Mouse (Mus musculus): Measurements from ENCODE around the gene Tbx3. TPM values are rescaled to one million over a fixed set of nuclear protein-coding genes. Genes with fewer than 3 reads are reported as not detected.

Gene Tbx3
- polyA plus RNA-seq, 1 experiment from 2014 or later, result 44.1 TPM

- H3K27me3 ChIP-seq (replicated peaks; ENCODE audit: control insufficient read depth, insufficient read depth, low read length), result no peaks in the 10 kb centered on the region
- no peaks in the 10 kb centered on the region for H3K36me3 ChIP-seq (ENCODE audit: control insufficient read depth, insufficient read depth, low read length)
- DNase-seq (ENCODE audit: low spot score) (no peak), ATAC-seq (replicated peaks; ENCODE audit: low FRiP score, low TSS enrichment, low read depth) (no peak)
- H3K9ac ChIP-seq (ENCODE audit: low read length), result no peak overlapping the region
- no peak overlapping the region for H3K27ac ChIP-seq (ENCODE audit: low read depth)
- no peak overlapping the region for H3K4me2 ChIP-seq (ENCODE audit: low read length)
- H3K9me3 ChIP-seq (ENCODE audit: control insufficient read depth, low read length), result no peaks in the 10 kb centered on the region
- H3K4me1 ChIP-seq (replicated peaks; ENCODE audit: control insufficient read depth, insufficient read depth, low read length), result no peaks in the 10 kb centered on the region; the same call in 1 of the 2 replicates
- no peak overlapping the region for H3K4me3 ChIP-seq (ENCODE audit: low read depth, low read length)
- 46% methylated on average over 2 of the region's 2 CpGs for WGBS
These were observed 35.6 kb upstream of the Tbx3 start for GRCm38 (mm10) chr5:119634861-119635260.

DNA sequence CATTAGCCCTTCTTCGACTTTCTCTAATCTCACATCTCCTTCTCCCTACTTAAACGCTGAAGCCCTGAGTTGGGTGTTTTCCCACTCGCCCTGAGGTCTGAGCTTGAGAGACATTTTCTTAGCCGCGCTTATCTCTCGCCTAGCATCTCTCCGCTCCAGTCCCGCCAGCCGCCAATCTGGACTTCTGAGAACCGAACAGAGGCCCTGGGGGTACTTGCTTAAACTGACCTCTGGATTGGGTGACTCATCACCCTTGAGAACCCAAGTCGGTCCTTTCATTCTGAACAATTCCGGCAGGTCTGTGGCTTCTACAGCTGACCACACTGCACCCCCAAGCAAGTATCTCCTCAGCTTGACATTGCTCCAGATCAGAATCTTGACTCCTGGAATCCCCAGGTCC is 32.2 kb upstream of the Tbx3 start:
- no peak overlapping the region for H3K4me3 ChIP-seq (ENCODE audit: low read depth, low read length)
- ATAC-seq (replicated peaks; ENCODE audit: low FRiP score, low TSS enrichment, low read depth) (no peak), DNase-seq (ENCODE audit: low spot score) (no peak)
- 32% methylated on average over 12 of the region's 12 CpGs for WGBS
- H3K27me3 ChIP-seq (replicated peaks; ENCODE audit: control insufficient read depth, insufficient read depth, low read length), result no peaks in the 10 kb centered on the region
- H3K9ac ChIP-seq (ENCODE audit: low read length), result no peak overlapping the region
- peaks cover 2% of the 10 kb centered on the region for H3K4me1 ChIP-seq (replicated peaks; ENCODE audit: control insufficient read depth, insufficient read depth, low read length)
- H3K9me3 ChIP-seq (ENCODE audit: control insufficient read depth, low read length), result no peaks in the 10 kb centered on the region
- no peak overlapping the region for H3K4me2 ChIP-seq (ENCODE audit: low read length)
- no peaks in the 10 kb centered on the region for H3K36me3 ChIP-seq (ENCODE audit: control insufficient read depth, insufficient read depth, low read length)
- H3K27ac ChIP-seq (ENCODE audit: low read depth), result no peak overlapping the region

DNA sequence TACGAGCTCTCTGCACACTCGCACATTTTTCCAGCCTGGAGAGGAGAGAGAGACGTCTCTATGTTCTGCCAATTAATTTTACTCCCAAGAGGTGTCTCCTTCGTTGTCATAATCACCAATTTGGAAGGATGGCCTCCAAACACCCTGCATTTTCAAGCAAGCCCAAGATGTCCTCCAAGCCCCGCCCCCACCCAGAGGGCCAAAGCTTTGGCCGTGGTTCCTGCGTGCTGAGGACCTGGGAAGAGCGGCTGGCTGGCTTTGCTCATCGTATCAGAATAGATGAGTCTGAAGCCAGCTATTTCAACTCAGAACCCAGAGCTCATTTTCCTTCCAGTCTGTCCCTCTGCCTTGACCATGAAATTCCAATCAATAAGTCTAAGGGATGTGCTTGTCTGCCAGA is 29.4 kb upstream of the Tbx3 start:
- no peak overlapping the region for H3K4me3 ChIP-seq (ENCODE audit: low read depth, low read length)
- no peaks in the 10 kb centered on the region for H3K9me3 ChIP-seq (ENCODE audit: control insufficient read depth, low read length)
- DNase-seq (ENCODE audit: low spot score) (no peak), ATAC-seq (replicated peaks; ENCODE audit: low FRiP score, low TSS enrichment, low read depth) (no peak)
- no peaks in the 10 kb centered on the region for H3K27me3 ChIP-seq (replicated peaks; ENCODE audit: control insufficient read depth, insufficient read depth, low read length)
- WGBS, result 59% methylated on average over 9 of the region's 9 CpGs
- no peak overlapping the region for H3K4me2 ChIP-seq (ENCODE audit: low read length)
- no peak overlapping the region for H3K9ac ChIP-seq (ENCODE audit: low read length)
- peaks cover 6% of the 10 kb centered on the region; the same call in 1 of the 2 replicates for H3K4me1 ChIP-seq (replicated peaks; ENCODE audit: control insufficient read depth, insufficient read depth, low read length)
- H3K36me3 ChIP-seq (ENCODE audit: control insufficient read depth, insufficient read depth, low read length), result no peaks in the 10 kb centered on the region
- H3K27ac ChIP-seq (ENCODE audit: low read depth), result no peak overlapping the region

- Histone ChIP-seq H3K4me3 (ENCODE audit: low read depth, low read length) (no peak overlapping the region), H3K9me3 (ENCODE audit: control insufficient read depth, low read length) (no peaks in the 10 kb centered on the region), H3K36me3 (ENCODE audit: control insufficient read depth, insufficient read depth, low read length) (no peaks in the 10 kb centered on the region), H3K4me1 (replicated peaks; ENCODE audit: control insufficient read depth, insufficient read depth, low read length) (peaks cover 6% of the 10 kb centered on the region; the same call in 1 of the 2 replicates), H3K27ac (ENCODE audit: low read depth) (no peak overlapping the region), H3K4me2 (ENCODE audit: low read length) (no peak overlapping the region), H3K9ac (ENCODE audit: low read length) (no peak overlapping the region), H3K27me3 (replicated peaks; ENCODE audit: control insufficient read depth, insufficient read depth, low read length) (no peaks in the 10 kb centered on the region)
- DNase-seq (ENCODE audit: low spot score) (no peak), ATAC-seq (replicated peaks; ENCODE audit: low FRiP score, low TSS enrichment, low read depth) (no peak)
- WGBS, result 28% methylated on average over 3 of the region's 3 CpGs
These were observed 28.8 kb upstream of the Tbx3 start for GRCm38 (mm10) chr5:119641714-119642113.

- Histone ChIP-seq H3K36me3 (ENCODE audit: control insufficient read depth, insufficient read depth, low read length) (no peaks in the 10 kb centered on the region), H3K4me2 (ENCODE audit: low read length) (no peak overlapping the region), H3K9me3 (ENCODE audit: control insufficient read depth, low read length) (no peaks in the 10 kb centered on the region), H3K27me3 (replicated peaks; ENCODE audit: control insufficient read depth, insufficient read depth, low read length) (no peaks in the 10 kb centered on the region), H3K4me3 (ENCODE audit: low read depth, low read length) (no peak overlapping the region), H3K4me1 (replicated peaks; ENCODE audit: control insufficient read depth, insufficient read depth, low read length) (peaks cover 11% of the 10 kb centered on the region; the same call in 1 of the 2 replicates), H3K27ac (ENCODE audit: low read depth) (no peak overlapping the region), H3K9ac (ENCODE audit: low read length) (no peak overlapping the region)
- DNase-seq (ENCODE audit: low spot score) (no peak), ATAC-seq (replicated peaks; ENCODE audit: low FRiP score, low TSS enrichment, low read depth) (no peak)
- 73% methylated on average over 2 of the region's 2 CpGs for WGBS
These were observed 23.5 kb upstream of the Tbx3 start for GRCm38 (mm10) chr5:119646965-119647364.

DNA sequence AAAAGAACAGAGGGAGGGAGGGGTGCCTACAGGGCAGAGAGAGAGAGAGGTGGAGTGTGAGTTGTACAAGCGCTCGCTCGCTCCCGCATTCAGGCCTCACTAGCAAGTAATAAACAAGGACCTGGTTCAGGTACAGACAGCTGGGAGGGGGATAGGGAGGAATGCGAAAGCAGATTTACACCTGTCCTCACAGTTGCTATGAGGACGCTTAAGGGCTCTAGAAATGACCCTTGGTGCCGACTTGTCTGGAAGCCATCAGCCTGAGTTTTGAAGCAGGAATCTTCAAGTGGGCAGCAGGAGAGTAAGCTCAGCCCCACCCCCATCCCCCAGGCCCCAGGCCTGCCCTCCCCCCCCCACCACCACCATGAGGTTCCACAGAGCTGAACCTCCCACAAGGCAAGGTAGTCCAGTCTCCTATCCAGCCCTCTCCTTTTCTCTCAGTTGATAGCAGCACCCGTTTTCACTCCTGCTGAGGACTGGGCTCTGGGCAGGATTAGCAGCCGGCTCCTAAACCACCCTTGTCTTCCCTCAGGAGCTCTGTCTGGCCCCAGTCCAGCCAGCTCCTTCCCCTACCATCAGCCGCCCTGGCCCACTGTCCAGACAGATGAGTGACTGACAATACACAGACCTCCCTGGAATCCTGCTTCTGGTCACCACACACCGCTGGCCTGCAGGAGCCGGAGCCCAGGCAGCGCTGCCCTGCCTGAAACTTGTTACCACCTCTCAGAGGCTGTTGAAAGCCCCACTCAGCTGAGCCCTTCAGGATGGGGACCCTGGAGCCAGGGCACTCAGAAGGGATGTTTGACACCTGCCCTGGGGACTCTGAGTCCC is 19.1 kb upstream of the Tbx3 start:
- H3K9ac ChIP-seq (ENCODE audit: low read length), result no peak overlapping the region
- peaks cover 18% of the 10 kb centered on the region for H3K27me3 ChIP-seq (replicated peaks; ENCODE audit: control insufficient read depth, insufficient read depth, low read length)

DNA sequence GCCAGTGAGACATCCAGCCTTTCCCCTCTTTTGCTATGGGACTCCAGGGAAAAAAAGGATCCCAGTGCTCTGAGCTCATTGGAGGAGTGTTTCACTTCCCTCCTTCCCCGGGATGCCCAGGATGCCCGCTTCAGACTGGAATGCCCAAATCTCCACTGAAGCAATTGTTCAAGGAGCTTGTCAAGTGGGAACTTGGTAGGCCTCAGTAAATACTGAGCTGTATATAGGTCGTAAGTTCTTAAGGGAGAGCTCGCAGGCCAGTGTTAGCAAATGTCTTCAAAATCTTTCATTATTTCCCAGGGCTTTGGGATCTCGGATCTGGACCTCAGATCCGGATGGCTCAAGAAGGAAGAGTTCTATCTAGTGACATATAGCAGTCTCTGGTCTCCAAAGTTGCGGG is 14.1 kb upstream of the Tbx3 start:
- Histone ChIP-seq H3K27ac (ENCODE audit: low read depth) (no peak overlapping the region), H3K36me3 (ENCODE audit: control insufficient read depth, insufficient read depth, low read length) (no peaks in the 10 kb centered on the region), H3K9me3 (ENCODE audit: control insufficient read depth, low read length) (no peaks in the 10 kb centered on the region), H3K4me3 (ENCODE audit: low read depth, low read length) (no peak overlapping the region), H3K4me2 (ENCODE audit: low read length) (no peak overlapping the region), H3K4me1 (replicated peaks; ENCODE audit: control insufficient read depth, insufficient read depth, low read length) (peaks cover 2% of the 10 kb centered on the region; the same call in 1 of the 2 replicates), H3K9ac (ENCODE audit: low read length) (no peak overlapping the region), H3K27me3 (replicated peaks; ENCODE audit: control insufficient read depth, insufficient read depth, low read length) (peaks cover 66% of the 10 kb centered on the region)
- DNase-seq (ENCODE audit: low spot score), result no peak
- ATAC-seq (replicated peaks; ENCODE audit: low FRiP score, low TSS enrichment, low read depth), result no peak
- 31% methylated on average over 7 of the region's 7 CpGs for WGBS

More for the DNA sequence above, 19.1 kb upstream of the Tbx3 start:
- 20% methylated on average over 13 of the region's 13 CpGs for WGBS
- Histone ChIP-seq H3K9me3 (ENCODE audit: control insufficient read depth, low read length) (no peaks in the 10 kb centered on the region), H3K4me2 (ENCODE audit: low read length) (no peak overlapping the region), H3K36me3 (ENCODE audit: control insufficient read depth, insufficient read depth, low read length) (no peaks in the 10 kb centered on the region), H3K27ac (ENCODE audit: low read depth) (no peak overlapping the region), H3K4me1 (replicated peaks; ENCODE audit: control insufficient read depth, insufficient read depth, low read length) (peaks cover 7% of the 10 kb centered on the region; the same call in 1 of the 2 replicates), H3K4me3 (ENCODE audit: low read depth, low read length) (no peak overlapping the region)
- DNase-seq (ENCODE audit: low spot score) (no peak), ATAC-seq (replicated peaks; ENCODE audit: low FRiP score, low TSS enrichment, low read depth) (no peak)

DNA sequence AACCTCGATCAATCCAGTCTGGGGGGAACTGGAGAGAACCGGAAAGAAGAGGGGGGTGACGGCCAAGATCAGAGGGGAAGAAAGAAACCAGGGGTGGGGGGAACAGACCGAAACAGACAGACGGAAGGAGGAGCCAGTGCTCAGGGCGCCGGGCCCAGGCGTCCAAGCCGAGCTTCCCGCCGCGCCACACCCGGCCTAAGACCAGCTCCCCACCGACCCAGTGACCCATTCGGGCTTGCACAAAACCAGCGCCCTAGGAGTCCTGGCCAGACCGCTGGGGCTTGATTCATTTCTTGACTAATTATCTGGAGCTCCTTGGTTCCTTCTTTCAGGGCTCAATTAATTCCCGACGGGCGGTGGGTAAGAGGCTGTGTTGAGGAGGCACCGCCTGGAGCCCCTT is 13.6 kb upstream of the Tbx3 start:
- no peaks in the 10 kb centered on the region for H3K36me3 ChIP-seq (ENCODE audit: control insufficient read depth, insufficient read depth, low read length)
- no peaks in the 10 kb centered on the region; the same call in 1 of the 2 replicates for H3K4me1 ChIP-seq (replicated peaks; ENCODE audit: control insufficient read depth, insufficient read depth, low read length)
- WGBS, result 8% methylated on average over 21 of the region's 21 CpGs
- no peak for DNase-seq (ENCODE audit: low spot score)
- no peak overlapping the region; the same call in 1 of the 2 replicates for H3K4me2 ChIP-seq (ENCODE audit: low read length)
- no peaks in the 10 kb centered on the region for H3K9me3 ChIP-seq (ENCODE audit: control insufficient read depth, low read length)
- H3K9ac ChIP-seq (ENCODE audit: low read length), result no peak overlapping the region
- H3K27me3 ChIP-seq (replicated peaks; ENCODE audit: control insufficient read depth, insufficient read depth, low read length), result peaks cover 71% of the 10 kb centered on the region
- H3K27ac ChIP-seq (ENCODE audit: low read depth), result no peak overlapping the region
- no peak for ATAC-seq (replicated peaks; ENCODE audit: low FRiP score, low TSS enrichment, low read depth)
- H3K4me3 ChIP-seq (ENCODE audit: low read depth, low read length), result no peak overlapping the region

- WGBS, result 20% methylated on average over 6 of the region's 6 CpGs
- H3K4me3 ChIP-seq (ENCODE audit: low read depth, low read length), result no peak overlapping the region
- no peaks in the 10 kb centered on the region; the same call in 1 of the 2 replicates for H3K4me1 ChIP-seq (replicated peaks; ENCODE audit: control insufficient read depth, insufficient read depth, low read length)
- DNase-seq (ENCODE audit: low spot score) (no peak), ATAC-seq (replicated peaks; ENCODE audit: low FRiP score, low TSS enrichment, low read depth) (no peak)
- H3K9ac ChIP-seq (ENCODE audit: low read length), result no peak overlapping the region
- H3K4me2 ChIP-seq (ENCODE audit: low read length), result no peak overlapping the region
- H3K27ac ChIP-seq (ENCODE audit: low read depth), result no peak overlapping the region
- no peaks in the 10 kb centered on the region for H3K9me3 ChIP-seq (ENCODE audit: control insufficient read depth, low read length)
- H3K27me3 ChIP-seq (replicated peaks; ENCODE audit: control insufficient read depth, insufficient read depth, low read length), result peaks cover 76% of the 10 kb centered on the region
- H3K36me3 ChIP-seq (ENCODE audit: control insufficient read depth, insufficient read depth, low read length), result no peaks in the 10 kb centered on the region
These were observed 13.1 kb upstream of the Tbx3 start for GRCm38 (mm10) chr5:119657362-119657761.
